Mouse (Mus musculus) MEL (cell line): Measurements from ENCODE around the gene Gm20388.

ENCODE experiments used
- CHD2 ChIP-seq: IDR thresholded peaks from 2 replicates; pipeline ENCODE4 v1.6.1; 2011; ENCODE audit warnings: low read length, improper control_type of control experiment
- CTCF ChIP-seq, 3 experiments: IDR thresholded peaks in 2 of 3; conservative IDR thresholded peaks in 1 of 3; 2 replicates each; pipeline ENCODE4 v1.5.1; 2011 to 2012; ENCODE audit warnings: low read length in 3 of 3, low read depth in 2 of 3, mild to moderate bottlenecking in 2 of 3, improper control_type of control experiment in 1 of 3, inconsistent platforms in 1 of 3, mixed read lengths in 1 of 3, moderate library complexity in 1 of 3; ENCODE audit not compliant: control insufficient read depth in 1 of 3, insufficient read depth in 1 of 3, poor library complexity in 1 of 3, severe bottlenecking in 1 of 3
- GABPA ChIP-seq: IDR thresholded peaks from 2 replicates; pipeline ENCODE4 v1.6.1; 2012; ENCODE audit warnings: low read depth, mild to moderate bottlenecking, inconsistent platforms, low read length, improper control_type of control experiment, moderate library complexity
- MXI1 ChIP-seq: IDR thresholded peaks from 2 replicates; pipeline ENCODE4 v1.6.1; 2011; ENCODE audit warnings: mild to moderate bottlenecking, low read depth, low read length, improper control_type of control experiment
- POLR2A ChIP-seq, 2 experiments: IDR thresholded peaks; 2 replicates each; pipeline ENCODE4 v1.6.1; 2011 to 2012; ENCODE audit warnings: low read length in 2 of 2, mild to moderate bottlenecking in 2 of 2, control low read depth in 1 of 2, improper control_type of control experiment in 1 of 2, low read depth in 1 of 2, moderate library complexity in 1 of 2; ENCODE audit not compliant: control insufficient read depth in 1 of 2, insufficient read depth in 1 of 2, poor library complexity in 1 of 2
- POLR2AphosphoS2 ChIP-seq: IDR thresholded peaks from 2 replicates; pipeline ENCODE4 v1.6.1; 2011; ENCODE audit warnings: low read length, improper control_type of control experiment
- TBP ChIP-seq: IDR thresholded peaks from 2 replicates; pipeline ENCODE4 v1.8.0; 2011; ENCODE audit warnings: low read depth, low read length, improper control_type of control experiment
- TCF12 ChIP-seq: IDR thresholded peaks from 2 replicates; pipeline ENCODE4 v1.6.1; 2014; ENCODE audit warnings: low read depth, mild to moderate bottlenecking, inconsistent platforms, low read length, improper control_type of control experiment, moderate library complexity
- USF1 ChIP-seq: IDR thresholded peaks from 2 replicates; pipeline ENCODE4 v1.6.1; 2014; ENCODE audit warnings: low read depth, mild to moderate bottlenecking, inconsistent platforms, low read length, improper control_type of control experiment, moderate library complexity

DNA sequence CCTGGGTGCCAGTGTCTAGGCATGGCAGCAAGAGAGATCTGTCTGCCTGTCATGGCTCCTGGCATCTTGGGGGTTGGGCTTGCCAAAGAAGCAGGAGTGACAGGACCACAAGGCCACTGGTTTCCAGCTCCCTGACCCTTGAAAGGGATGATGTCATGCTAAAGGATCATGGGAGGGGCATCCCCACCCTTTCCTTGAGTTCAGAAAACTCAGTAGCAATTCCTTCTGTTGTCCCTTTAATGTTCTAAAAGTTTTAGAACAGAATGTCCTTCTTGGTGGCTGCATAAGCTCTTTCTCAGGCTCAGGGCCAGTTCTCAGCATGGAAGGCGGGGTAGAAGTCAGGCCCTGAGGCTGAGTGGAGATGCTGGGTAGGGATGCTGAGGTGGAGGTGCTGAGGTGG is 262.6 kb downstream of the Gm20388 start:
- TF ChIP-seq CHD2 (no peak), GABPA (no peak), CTCF (IDR thresholded peaks at IDR 0.05 in 2 of 3, conservative IDR thresholded peaks at IDR 0.05 in 1 of 3; ENCODE audit: control insufficient read depth in 1 of 3, insufficient read depth in 1 of 3, low read depth in 2 of 3, low read length in 3 of 3, poor library complexity in 1 of 3, severe bottlenecking in 1 of 3) (no peak), TBP (no peak), USF1 (no peak), POLR2A (IDR thresholded peaks at IDR 0.05; ENCODE audit: control insufficient read depth in 1 of 2, insufficient read depth in 1 of 2, low read depth in 1 of 2, low read length in 2 of 2, poor library complexity in 1 of 2) (no peak), TCF12 (no peak), MXI1 (no peak), POLR2AphosphoS2 (no peak)
